Mouse (Mus musculus): ENCODE results near the gene Dapk3. TPM values are rescaled to one million over a fixed set of nuclear protein-coding genes. Genes with fewer than 3 reads are reported as not detected.

Gene Dapk3
- polyA plus RNA-seq, 1 experiment from 2014 or later = 44.1 TPM

GRCm38 (mm10) chr10:81233226-81233585 lies 50.4 kb downstream of the Dapk3 start:
- WGBS (ENCODE audit: insufficient replicate concordance) = 0% methylated on average over 21 of the region's 28 CpGs
- peak overlapping the region; percentile 31 for H3K27ac ChIP-seq (ENCODE audit: low read depth, low read length)
- peak; percentile 67 for ATAC-seq (replicated peaks; ENCODE audit: insufficient number of reproducible peaks, low FRiP score, low TSS enrichment)

GRCm38 (mm10) chr10:81234206-81234605 lies 51.4 kb downstream of the Dapk3 start:
- no peak overlapping the region for H3K4me2 ChIP-seq
- 64% methylated on average over 6 of the region's 6 CpGs for WGBS (ENCODE audit: insufficient replicate concordance)

More at GRCm38 (mm10) chr10:81233226-81233585, 50.4 kb downstream of the Dapk3 start:
- Histone ChIP-seq H3K4me2 (peak overlapping the region; percentile 64), H3K4me3 (ENCODE audit: low read depth, low read length) (peak overlapping the region; percentile 79), H3K9me3 (replicated peaks; ENCODE audit: control insufficient read depth, low read length) (no peaks in the 10 kb centered on the region), H3K36me3 (ENCODE audit: control insufficient read depth, insufficient read depth, low read length) (no peaks in the 10 kb centered on the region), H3K27me3 (ENCODE audit: control insufficient read depth, insufficient read depth, low read length) (peaks cover 36% of the 10 kb centered on the region), H3K9ac (ENCODE audit: low read depth, low read length) (peak overlapping the region; percentile 82), H3K4me1 (ENCODE audit: control insufficient read depth, insufficient read depth, low read length) (peaks cover 13% of the 10 kb centered on the region; the same call in 1 of the 2 replicates)

GRCm38 (mm10) chr10:81236471-81237268 lies 53.9 kb downstream of the Dapk3 start:
- no peak for ATAC-seq (replicated peaks; ENCODE audit: insufficient number of reproducible peaks, low FRiP score, low TSS enrichment)
- H3K27me3 ChIP-seq (ENCODE audit: control insufficient read depth, insufficient read depth, low read length) = peaks cover 40% of the 10 kb centered on the region
- WGBS (ENCODE audit: insufficient replicate concordance) = 79% methylated on average over 12 of the region's 12 CpGs

More at GRCm38 (mm10) chr10:81234206-81234605, 51.4 kb downstream of the Dapk3 start:
- peaks cover 13% of the 10 kb centered on the region; the same call in 1 of the 2 replicates for H3K4me1 ChIP-seq (ENCODE audit: control insufficient read depth, insufficient read depth, low read length)
- H3K27ac ChIP-seq (ENCODE audit: low read depth, low read length) = no peak overlapping the region
- no peaks in the 10 kb centered on the region for H3K9me3 ChIP-seq (replicated peaks; ENCODE audit: control insufficient read depth, low read length)
- H3K27me3 ChIP-seq (ENCODE audit: control insufficient read depth, insufficient read depth, low read length) = peaks cover 41% of the 10 kb centered on the region
- no peaks in the 10 kb centered on the region for H3K36me3 ChIP-seq (ENCODE audit: control insufficient read depth, insufficient read depth, low read length)
- H3K9ac ChIP-seq (ENCODE audit: low read depth, low read length) = no peak overlapping the region
- ATAC-seq (replicated peaks; ENCODE audit: insufficient number of reproducible peaks, low FRiP score, low TSS enrichment) = no peak
- H3K4me3 ChIP-seq (ENCODE audit: low read depth, low read length) = no peak overlapping the region

GRCm38 (mm10) chr10:81238618-81239017 lies 55.8 kb downstream of the Dapk3 start:
- no peak overlapping the region for H3K27ac ChIP-seq (ENCODE audit: low read depth, low read length)
- H3K9me3 ChIP-seq (replicated peaks; ENCODE audit: control insufficient read depth, low read length) = no peaks in the 10 kb centered on the region
- ATAC-seq (replicated peaks; ENCODE audit: insufficient number of reproducible peaks, low FRiP score, low TSS enrichment) = no peak
- peaks cover 5% of the 10 kb centered on the region for H3K4me1 ChIP-seq (ENCODE audit: control insufficient read depth, insufficient read depth, low read length)
- H3K27me3 ChIP-seq (ENCODE audit: control insufficient read depth, insufficient read depth, low read length) = peaks cover 55% of the 10 kb centered on the region
- H3K9ac ChIP-seq (ENCODE audit: low read depth, low read length) = no peak overlapping the region
- H3K4me3 ChIP-seq (ENCODE audit: low read depth, low read length) = no peak overlapping the region
- WGBS (ENCODE audit: insufficient replicate concordance) = 68% methylated on average over 2 of the region's 2 CpGs
- H3K4me2 ChIP-seq = no peak overlapping the region
- H3K36me3 ChIP-seq (ENCODE audit: control insufficient read depth, insufficient read depth, low read length) = no peaks in the 10 kb centered on the region

More at GRCm38 (mm10) chr10:81236471-81237268, 53.9 kb downstream of the Dapk3 start:
- H3K9ac ChIP-seq (ENCODE audit: low read depth, low read length) = no peak overlapping the region
- H3K4me1 ChIP-seq (ENCODE audit: control insufficient read depth, insufficient read depth, low read length) = peaks cover 8% of the 10 kb centered on the region
- H3K27ac ChIP-seq (ENCODE audit: low read depth, low read length) = no peak overlapping the region
- no peak overlapping the region for H3K4me2 ChIP-seq
- H3K9me3 ChIP-seq (replicated peaks; ENCODE audit: control insufficient read depth, low read length) = no peaks in the 10 kb centered on the region
- H3K4me3 ChIP-seq (ENCODE audit: low read depth, low read length) = no peak overlapping the region
- no peaks in the 10 kb centered on the region for H3K36me3 ChIP-seq (ENCODE audit: control insufficient read depth, insufficient read depth, low read length)

GRCm38 (mm10) chr10:81240876-81241275 lies 58.1 kb downstream of the Dapk3 start:
- no peak overlapping the region for H3K4me2 ChIP-seq
- 25% methylated on average over 13 of the region's 13 CpGs for WGBS (ENCODE audit: insufficient replicate concordance)
- H3K9me3 ChIP-seq (replicated peaks; ENCODE audit: control insufficient read depth, low read length) = no peaks in the 10 kb centered on the region
- no peak for ATAC-seq (replicated peaks; ENCODE audit: insufficient number of reproducible peaks, low FRiP score, low TSS enrichment)
- H3K27me3 ChIP-seq (ENCODE audit: control insufficient read depth, insufficient read depth, low read length) = peaks cover 57% of the 10 kb centered on the region
- H3K4me3 ChIP-seq (ENCODE audit: low read depth, low read length) = no peak overlapping the region
- H3K27ac ChIP-seq (ENCODE audit: low read depth, low read length) = no peak overlapping the region
- H3K36me3 ChIP-seq (ENCODE audit: control insufficient read depth, insufficient read depth, low read length) = no peaks in the 10 kb centered on the region
- H3K9ac ChIP-seq (ENCODE audit: low read depth, low read length) = no peak overlapping the region
- peaks cover 5% of the 10 kb centered on the region for H3K4me1 ChIP-seq (ENCODE audit: control insufficient read depth, insufficient read depth, low read length)

GRCm38 (mm10) chr10:81242021-81242420 lies 59.2 kb downstream of the Dapk3 start:
- peaks cover 53% of the 10 kb centered on the region for H3K27me3 ChIP-seq (ENCODE audit: control insufficient read depth, insufficient read depth, low read length)

More at GRCm38 (mm10) chr10:81242021-81242420, 59.2 kb downstream of the Dapk3 start:
- no peak overlapping the region for H3K27ac ChIP-seq (ENCODE audit: low read depth, low read length)
- H3K9ac ChIP-seq (ENCODE audit: low read depth, low read length) = no peak overlapping the region
- 82% methylated on average over 16 of the region's 16 CpGs for WGBS (ENCODE audit: insufficient replicate concordance)
- ATAC-seq (replicated peaks; ENCODE audit: insufficient number of reproducible peaks, low FRiP score, low TSS enrichment) = no peak
- no peak overlapping the region for H3K4me3 ChIP-seq (ENCODE audit: low read depth, low read length)
- H3K4me1 ChIP-seq (ENCODE audit: control insufficient read depth, insufficient read depth, low read length) = peaks cover 5% of the 10 kb centered on the region
- H3K4me2 ChIP-seq = no peak overlapping the region
- no peaks in the 10 kb centered on the region for H3K36me3 ChIP-seq (ENCODE audit: control insufficient read depth, insufficient read depth, low read length)
- H3K9me3 ChIP-seq (replicated peaks; ENCODE audit: control insufficient read depth, low read length) = no peaks in the 10 kb centered on the region

Other genes starting within 250 kb of the Dapk3 start
- 1.4 TPM in 2 replicates for gene Gng7, start 168.1 kb upstream of the Dapk3 start, polyA plus RNA-seq (2014; fragmentation: Nextera tagmentation; extraction: Ambion mirVana)
- 0.13 TPM in 1 of 2 replicates, not detected in the other for gene Diras1, start 157.3 kb upstream of the Dapk3 start, polyA plus RNA-seq (2014; fragmentation: Nextera tagmentation; extraction: Ambion mirVana)
- 3.9 and 4.1 TPM in 2 replicates for gene Slc39a3, start 145.6 kb upstream of the Dapk3 start, polyA plus RNA-seq (2014; fragmentation: Nextera tagmentation; extraction: Ambion mirVana)
- gene Sgta, start 122.8 kb upstream of the Dapk3 start, polyA plus RNA-seq (2014; fragmentation: Nextera tagmentation; extraction: Ambion mirVana) = 130 and 159 TPM in 2 replicates
- gene Thop1, start 113.0 kb upstream of the Dapk3 start, polyA plus RNA-seq (2014; fragmentation: Nextera tagmentation; extraction: Ambion mirVana) = 30.9 and 31.1 TPM in 2 replicates
- gene Creb3l3, start 84.1 kb upstream of the Dapk3 start, polyA plus RNA-seq (2014; fragmentation: Nextera tagmentation; extraction: Ambion mirVana) = 0.37 and 1.0 TPM in 2 replicates
- gene Map2k2, start 77.1 kb upstream of the Dapk3 start, polyA plus RNA-seq (2014; fragmentation: Nextera tagmentation; extraction: Ambion mirVana) = 153 and 154 TPM in 2 replicates
- 10.6 and 10.8 TPM in 2 replicates for gene Zbtb7a, start 47.8 kb upstream of the Dapk3 start, polyA plus RNA-seq (2014; fragmentation: Nextera tagmentation; extraction: Ambion mirVana)
- 39.4 and 39.7 TPM in 2 replicates for gene Pias4, start 15.1 kb upstream of the Dapk3 start, polyA plus RNA-seq (2014; fragmentation: Nextera tagmentation; extraction: Ambion mirVana)
- gene Eef2, start 6.4 kb upstream of the Dapk3 start, polyA plus RNA-seq (2014; fragmentation: Nextera tagmentation; extraction: Ambion mirVana) = 313 and 338 TPM in 2 replicates
- 0.21 TPM in 1 of 2 replicates, not detected in the other for gene 4930442H23Rik, start 844 bp downstream of the Dapk3 start, polyA plus RNA-seq (2014; fragmentation: Nextera tagmentation; extraction: Ambion mirVana)
- 2.2 and 3.6 TPM in 2 replicates for gene Nmrk2, start 19.0 kb downstream of the Dapk3 start, polyA plus RNA-seq (2014; fragmentation: Nextera tagmentation; extraction: Ambion mirVana)
- gene Atcay, start 47.8 kb downstream of the Dapk3 start, polyA plus RNA-seq (2014; fragmentation: Nextera tagmentation; extraction: Ambion mirVana) = 0.60 and 0.83 TPM in 2 replicates
- 2.3 and 3.7 TPM in 2 replicates for gene Zfr2, start 50.1 kb downstream of the Dapk3 start, polyA plus RNA-seq (2014; fragmentation: Nextera tagmentation; extraction: Ambion mirVana)
- 1.0 and 1.7 TPM in 2 replicates for gene Matk, start 69.9 kb downstream of the Dapk3 start, polyA plus RNA-seq (2014; fragmentation: Nextera tagmentation; extraction: Ambion mirVana)
- 247 and 257 TPM in 2 replicates for gene Mrpl54, start 83.9 kb downstream of the Dapk3 start, polyA plus RNA-seq (2014; fragmentation: Nextera tagmentation; extraction: Ambion mirVana)
- 41.2 and 44.1 TPM in 2 replicates for gene Apba3, start 84.0 kb downstream of the Dapk3 start, polyA plus RNA-seq (2014; fragmentation: Nextera tagmentation; extraction: Ambion mirVana)
- gene Tjp3, start 108.6 kb downstream of the Dapk3 start, polyA plus RNA-seq (2014; fragmentation: Nextera tagmentation; extraction: Ambion mirVana) = 0.90 and 1.4 TPM in 2 replicates
- 30.2 and 32.1 TPM in 2 replicates for gene Pip5k1c, start 110.0 kb downstream of the Dapk3 start, polyA plus RNA-seq (2014; fragmentation: Nextera tagmentation; extraction: Ambion mirVana)
- 20.2 and 25.0 TPM in 2 replicates for gene Cactin, start 138.1 kb downstream of the Dapk3 start, polyA plus RNA-seq (2014; fragmentation: Nextera tagmentation; extraction: Ambion mirVana)
- gene Tbxa2r, start 145.7 kb downstream of the Dapk3 start, polyA plus RNA-seq (2014; fragmentation: Nextera tagmentation; extraction: Ambion mirVana) = 10.9 and 11.2 TPM in 2 replicates
- not detected in 2 replicates for gene Gipc3, start 160.3 kb downstream of the Dapk3 start, polyA plus RNA-seq (2014; fragmentation: Nextera tagmentation; extraction: Ambion mirVana)
- gene Hmg20b, start 167.5 kb downstream of the Dapk3 start, polyA plus RNA-seq (2014; fragmentation: Nextera tagmentation; extraction: Ambion mirVana) = 102 and 107 TPM in 2 replicates
- 4.6 and 4.7 TPM in 2 replicates for gene Mfsd12, start 174.5 kb downstream of the Dapk3 start, polyA plus RNA-seq (2014; fragmentation: Nextera tagmentation; extraction: Ambion mirVana)
- gene 4930404N11Rik, start 182.8 kb downstream of the Dapk3 start, polyA plus RNA-seq (2014; fragmentation: Nextera tagmentation; extraction: Ambion mirVana) = 0.23 and 0.67 TPM in 2 replicates
- gene Fzr1, start 195.5 kb downstream of the Dapk3 start, polyA plus RNA-seq (2014; fragmentation: Nextera tagmentation; extraction: Ambion mirVana) = 66.1 and 70.0 TPM in 2 replicates
- 47.5 and 61.4 TPM in 2 replicates for gene Dohh, start 201.4 kb downstream of the Dapk3 start, polyA plus RNA-seq (2014; fragmentation: Nextera tagmentation; extraction: Ambion mirVana)
- gene Gm48551, start 201.5 kb downstream of the Dapk3 start, polyA plus RNA-seq (2014; fragmentation: Nextera tagmentation; extraction: Ambion mirVana) = 1.4 and 2.9 TPM in 2 replicates
- 0.55 and 1.2 TPM in 2 replicates for gene Gm48552, start 206.0 kb downstream of the Dapk3 start, polyA plus RNA-seq (2014; fragmentation: Nextera tagmentation; extraction: Ambion mirVana)
- gene Smim24, start 210.0 kb downstream of the Dapk3 start, polyA plus RNA-seq (2014; fragmentation: Nextera tagmentation; extraction: Ambion mirVana) = 4.2 and 5.8 TPM in 2 replicates

Data from heart, embryonic 11.5 days (tissue).